Mouse (Mus musculus): ENCODE measurements around the gene H2-M10.6. TPM values are rescaled to one million over a fixed set of nuclear protein-coding genes. Genes with fewer than 3 reads are reported as not detected.

The H2-M10.6 gene
- polyA plus RNA-seq, 1 experiment from 2014 or later, result not detected

DNA sequence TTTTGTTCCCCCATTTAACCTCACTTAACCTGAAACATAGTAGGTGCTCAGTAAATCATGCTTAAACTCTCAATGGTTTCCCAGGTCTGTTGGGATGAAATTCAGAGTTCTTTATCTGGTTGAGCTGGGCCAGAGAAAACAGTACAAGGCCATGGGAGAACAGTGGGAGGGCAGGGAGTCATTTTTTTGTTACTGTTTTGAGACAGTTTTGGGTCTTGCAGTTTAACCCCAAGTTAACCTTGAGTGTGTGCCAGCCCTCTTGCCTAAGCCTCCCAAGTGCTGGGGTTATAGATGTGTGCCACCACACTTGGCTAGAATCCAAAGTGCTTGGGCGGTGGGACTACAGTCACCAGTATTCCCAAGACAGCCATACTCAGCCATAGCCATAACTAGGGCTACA, 32.8 kb downstream of the H2-M10.6 start:
- ATAC-seq (ENCODE audit: low FRiP score, low read depth), result no peak
- no peaks in the 10 kb centered on the region for H3K4me1 ChIP-seq
- 0 out of 2 replicates have a peak, but pooled peaks cover 7% of the 10 kb centered on the region for H3K36me3 ChIP-seq
- no peaks in the 10 kb centered on the region for H3K27me3 ChIP-seq
- no peak overlapping the region for H3K9ac ChIP-seq (replicated peaks)
- H3K4me3 ChIP-seq, result no peak overlapping the region
- WGBS, result 100% methylated on average over 1 of the region's 1 CpGs
- H3K9me3 ChIP-seq, result no peaks in the 10 kb centered on the region
- no peak overlapping the region for H3K4me2 ChIP-seq (replicated peaks)
- H3K27ac ChIP-seq (replicated peaks), result no peak overlapping the region

DNA sequence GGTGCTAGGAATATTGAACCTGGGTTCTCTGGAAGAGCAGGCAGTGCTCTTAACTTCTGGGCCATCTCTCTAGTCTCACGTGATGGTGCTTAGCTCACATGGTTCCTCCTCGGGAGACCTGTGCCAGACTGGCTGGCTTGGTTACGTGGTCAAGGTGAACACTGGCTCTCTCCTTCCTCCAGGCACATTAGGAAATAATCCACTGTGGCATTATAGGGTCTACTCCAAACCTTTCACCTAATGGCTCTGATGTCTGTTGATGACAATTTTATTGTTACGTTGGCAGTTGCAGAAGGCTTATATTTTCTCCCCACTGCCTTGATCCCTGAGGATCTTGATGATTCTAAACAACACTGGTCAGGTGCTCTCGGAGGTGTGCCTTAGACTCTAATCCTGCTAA, 36.9 kb downstream of the H2-M10.6 start:
- H3K4me3 ChIP-seq, result no peak overlapping the region
- 86% methylated on average over 5 of the region's 5 CpGs for WGBS
- no peaks in the 10 kb centered on the region for H3K27me3 ChIP-seq
- no peak overlapping the region for H3K9ac ChIP-seq (replicated peaks)
- no peak overlapping the region for H3K27ac ChIP-seq (replicated peaks)
- no peaks in the 10 kb centered on the region for H3K4me1 ChIP-seq
- H3K36me3 ChIP-seq, result peaks cover 43% of the 10 kb centered on the region
- no peaks in the 10 kb centered on the region for H3K9me3 ChIP-seq
- no peak for ATAC-seq (ENCODE audit: low FRiP score, low read depth)
- H3K4me2 ChIP-seq (replicated peaks), result no peak overlapping the region

DNA sequence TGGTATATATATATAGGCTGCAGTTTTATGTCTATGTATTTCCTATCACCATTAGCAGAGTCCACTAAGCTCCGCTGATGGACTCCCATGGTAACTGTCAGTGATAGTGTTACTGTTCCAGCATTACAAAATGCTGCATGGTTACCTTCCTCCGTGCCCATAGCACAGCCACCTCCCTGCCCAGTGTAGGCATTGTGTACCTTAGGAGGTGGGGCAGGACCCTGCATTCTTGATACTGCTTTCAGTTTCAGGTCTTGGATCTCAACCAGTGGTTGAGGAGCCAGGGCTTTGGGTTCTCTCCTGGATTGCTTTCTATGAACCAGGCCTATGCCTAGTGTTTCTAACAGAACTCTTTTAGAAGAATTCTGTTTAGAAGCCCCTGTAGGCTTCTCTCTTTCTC, 38.0 kb downstream of the H2-M10.6 start:
- Histone ChIP-seq H3K4me3 (no peak overlapping the region), H3K27ac (replicated peaks) (no peak overlapping the region), H3K4me2 (replicated peaks) (no peak overlapping the region), H3K27me3 (no peaks in the 10 kb centered on the region), H3K9me3 (no peaks in the 10 kb centered on the region), H3K36me3 (peaks cover 54% of the 10 kb centered on the region), H3K9ac (replicated peaks) (no peak overlapping the region), H3K4me1 (no peaks in the 10 kb centered on the region)
- WGBS, result 97% methylated on average over 2 of the region's 2 CpGs
- no peak for ATAC-seq (ENCODE audit: low FRiP score, low read depth)

DNA sequence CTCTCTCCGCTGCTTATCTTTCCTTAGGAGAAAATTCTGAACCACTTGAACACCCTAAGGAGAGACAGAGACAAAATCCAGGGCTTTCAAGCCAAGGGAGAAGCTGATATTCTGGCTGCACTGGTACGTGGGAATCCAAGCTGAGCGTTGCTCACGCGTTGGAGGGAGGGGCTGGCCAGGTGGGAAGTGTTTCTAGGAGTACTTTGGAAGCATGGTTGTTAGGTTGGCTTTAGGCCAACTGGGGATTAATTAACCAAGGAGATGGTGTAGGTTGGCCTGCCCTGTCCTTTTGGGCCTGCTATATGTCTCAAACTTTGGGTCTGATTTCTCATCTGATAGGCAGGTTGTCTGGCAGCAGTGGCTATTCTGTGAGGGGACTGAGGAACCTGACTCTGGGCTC, 39.2 kb downstream of the H2-M10.6 start:
- no peak overlapping the region for H3K9ac ChIP-seq (replicated peaks)
- H3K36me3 ChIP-seq, result peaks cover 66% of the 10 kb centered on the region

DNA sequence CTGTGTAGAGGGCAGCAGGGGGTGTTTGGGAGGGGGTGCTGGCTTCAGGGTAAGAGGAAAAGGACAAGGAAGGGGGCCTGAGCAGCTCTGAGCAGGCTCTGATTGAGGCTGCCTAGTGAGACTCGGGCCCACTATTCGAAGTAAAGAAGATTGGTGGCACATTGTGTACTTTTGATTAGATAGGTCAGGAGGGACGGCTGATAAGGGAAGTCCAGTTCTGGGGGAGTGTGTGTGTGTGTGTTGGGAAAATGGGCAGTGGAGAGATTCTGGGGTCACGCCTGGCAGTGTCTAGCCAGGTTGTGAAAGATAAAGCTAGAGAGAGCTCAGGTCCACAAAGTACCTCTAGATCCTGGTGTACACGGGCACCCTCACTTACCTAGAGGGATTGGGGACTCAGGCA, 39.7 kb downstream of the H2-M10.6 start:
- Histone ChIP-seq H3K9ac (replicated peaks) (no peak overlapping the region), H3K4me2 (replicated peaks) (no peak overlapping the region), H3K4me1 (no peaks in the 10 kb centered on the region), H3K27ac (replicated peaks) (no peak overlapping the region), H3K27me3 (no peaks in the 10 kb centered on the region), H3K4me3 (no peak overlapping the region), H3K9me3 (no peaks in the 10 kb centered on the region), H3K36me3 (peaks cover 68% of the 10 kb centered on the region)
- no peak for ATAC-seq (ENCODE audit: low FRiP score, low read depth)
- WGBS, result 96% methylated on average over 5 of the region's 5 CpGs

More for the DNA sequence above, 39.2 kb downstream of the H2-M10.6 start:
- no peaks in the 10 kb centered on the region for H3K27me3 ChIP-seq
- no peaks in the 10 kb centered on the region for H3K4me1 ChIP-seq
- H3K4me2 ChIP-seq (replicated peaks), result no peak overlapping the region
- ATAC-seq (ENCODE audit: low FRiP score, low read depth), result no peak
- WGBS, result 95% methylated on average over 5 of the region's 5 CpGs
- no peaks in the 10 kb centered on the region for H3K9me3 ChIP-seq
- H3K4me3 ChIP-seq, result no peak overlapping the region
- H3K27ac ChIP-seq (replicated peaks), result no peak overlapping the region

DNA sequence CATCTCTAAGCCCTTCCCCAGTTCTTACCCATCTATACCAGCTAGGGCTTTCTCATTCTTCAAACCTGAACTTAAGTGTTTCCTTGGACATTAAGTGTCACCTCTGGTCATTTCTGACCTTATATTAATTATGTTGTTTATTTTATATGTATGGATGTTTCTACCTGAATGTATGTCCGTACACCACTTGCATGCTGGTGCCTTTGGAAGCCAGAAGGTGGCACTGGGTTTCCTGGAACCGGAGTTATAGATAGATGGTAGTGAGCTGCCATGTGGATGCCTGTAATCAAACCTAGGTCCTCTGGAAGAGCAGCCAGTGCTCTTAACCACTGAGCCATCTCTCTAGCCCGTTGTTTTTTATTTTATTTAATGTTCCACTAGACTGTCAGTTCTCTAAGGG, 43.5 kb downstream of the H2-M10.6 start:
- H3K4me1 ChIP-seq, result no peaks in the 10 kb centered on the region
- no peak for ATAC-seq (ENCODE audit: low FRiP score, low read depth)
- no peaks in the 10 kb centered on the region for H3K27me3 ChIP-seq
- WGBS, result 94% methylated on average over 3 of the region's 3 CpGs
- H3K27ac ChIP-seq (replicated peaks), result no peak overlapping the region
- no peak overlapping the region for H3K4me3 ChIP-seq
- no peak overlapping the region for H3K9ac ChIP-seq (replicated peaks)
- H3K9me3 ChIP-seq, result no peaks in the 10 kb centered on the region
- H3K36me3 ChIP-seq, result peaks cover 90% of the 10 kb centered on the region
- no peak overlapping the region for H3K4me2 ChIP-seq (replicated peaks)

DNA sequence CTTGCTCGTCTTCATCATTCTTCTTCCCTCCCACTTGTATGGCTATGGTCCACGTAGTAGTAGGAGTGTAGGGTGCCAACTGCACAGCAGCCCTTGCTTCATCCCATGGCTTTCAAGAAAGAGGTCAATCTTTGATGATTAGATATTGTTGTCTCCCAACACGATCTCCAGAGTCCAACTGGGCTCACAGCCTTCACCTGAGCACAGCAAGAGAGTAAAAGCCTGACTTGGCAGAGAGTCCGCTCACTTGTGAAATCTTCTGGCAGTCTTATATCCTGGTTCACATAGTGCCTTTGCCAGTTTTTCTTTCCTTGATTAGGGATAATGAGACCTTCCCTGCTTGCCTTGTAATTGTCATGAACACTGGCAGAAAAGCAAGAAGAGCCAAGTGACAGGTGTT, 44.3 kb downstream of the H2-M10.6 start:
- H3K4me2 ChIP-seq (replicated peaks), result no peak overlapping the region
- H3K27me3 ChIP-seq, result no peaks in the 10 kb centered on the region
- H3K9ac ChIP-seq (replicated peaks), result no peak overlapping the region
- ATAC-seq (ENCODE audit: low FRiP score, low read depth), result no peak
- no peaks in the 10 kb centered on the region for H3K9me3 ChIP-seq
- WGBS, result 92% methylated on average over 4 of the region's 4 CpGs
- no peak overlapping the region for H3K27ac ChIP-seq (replicated peaks)
- H3K4me3 ChIP-seq, result no peak overlapping the region
- H3K36me3 ChIP-seq, result peaks cover 83% of the 10 kb centered on the region
- H3K4me1 ChIP-seq, result no peaks in the 10 kb centered on the region

DNA sequence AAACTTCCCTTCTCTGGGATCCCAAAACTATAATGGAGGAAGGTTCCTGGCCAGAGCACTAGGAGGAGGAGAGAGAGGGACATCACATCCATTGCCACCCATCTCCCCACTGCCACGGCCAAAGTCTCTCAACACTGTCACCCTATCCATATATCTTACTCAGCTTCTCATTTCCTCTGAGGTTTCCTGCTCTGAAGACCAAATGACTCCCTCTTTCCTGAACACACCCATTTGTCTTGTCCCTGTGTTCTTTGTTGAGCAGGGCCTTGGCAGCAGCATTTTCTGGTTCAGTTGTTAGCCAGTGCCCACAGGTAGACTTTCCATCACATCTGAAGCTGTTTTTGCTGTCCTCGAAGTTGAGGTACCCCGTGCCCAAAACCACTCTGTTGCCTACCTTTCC, 46.2 kb downstream of the H2-M10.6 start:
- Histone ChIP-seq H3K4me2 (replicated peaks) (no peak overlapping the region), H3K27ac (replicated peaks) (no peak overlapping the region), H3K27me3 (no peaks in the 10 kb centered on the region), H3K4me3 (no peak overlapping the region), H3K9ac (replicated peaks) (no peak overlapping the region), H3K4me1 (no peaks in the 10 kb centered on the region), H3K36me3 (peaks cover 63% of the 10 kb centered on the region), H3K9me3 (no peaks in the 10 kb centered on the region)
- ATAC-seq (ENCODE audit: low FRiP score, low read depth), result no peak
- 90% methylated on average over 3 of the region's 3 CpGs for WGBS

DNA sequence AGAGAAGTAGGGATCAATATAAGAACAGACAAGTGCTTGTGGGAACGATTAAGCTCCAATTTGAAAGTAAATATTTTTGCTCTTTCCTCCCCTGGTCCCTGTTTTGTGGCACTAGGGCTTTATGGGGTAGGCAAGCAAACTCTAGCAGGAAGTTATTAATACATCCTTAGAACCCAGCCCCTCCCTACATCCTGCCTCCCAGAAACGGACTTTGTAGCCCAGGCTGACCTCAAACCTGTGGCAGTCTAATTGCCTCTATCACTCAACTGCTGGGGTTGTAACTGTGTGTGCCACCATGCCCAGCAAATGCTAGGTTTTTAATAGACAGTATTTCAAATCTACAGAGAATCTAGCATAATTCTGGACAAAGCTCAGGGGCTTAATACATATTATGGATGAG, 49.7 kb downstream of the H2-M10.6 start:
- Histone ChIP-seq H3K9ac (replicated peaks) (no peak overlapping the region), H3K27ac (replicated peaks) (no peak overlapping the region), H3K36me3 (peaks cover 28% of the 10 kb centered on the region), H3K27me3 (peaks cover 9% of the 10 kb centered on the region), H3K9me3 (no peaks in the 10 kb centered on the region), H3K4me1 (no peaks in the 10 kb centered on the region; the same call in 1 of the 2 replicates), H3K4me2 (replicated peaks) (no peak overlapping the region), H3K4me3 (no peak overlapping the region)
- no peak for ATAC-seq (ENCODE audit: low FRiP score, low read depth)
- whole genome bisulfite sequencing, result 62% methylated on average over 2 of the region's 2 CpGs

Other genes with a start within 250 kb of the H2-M10.6 start
- not detected in 2 replicates for gene H2-M9, start 169.5 kb upstream of the H2-M10.6 start, polyA plus RNA-seq (2016; fragmentation: Nextera tagmentation; extraction: Ambion mirVana)
- gene H2-M1, start 140.0 kb upstream of the H2-M10.6 start, polyA plus RNA-seq (2016; fragmentation: Nextera tagmentation; extraction: Ambion mirVana), result not detected in 2 replicates
- gene H2-M10.5, start 39.3 kb upstream of the H2-M10.6 start, polyA plus RNA-seq (2016; fragmentation: Nextera tagmentation; extraction: Ambion mirVana), result not detected in 2 replicates
- gene Trim26, start 25.0 kb downstream of the H2-M10.6 start, polyA plus RNA-seq (2016; fragmentation: Nextera tagmentation; extraction: Ambion mirVana), result 48.9 and 49.0 TPM in 2 replicates
- 0.21 and 0.56 TPM in 2 replicates for gene Trim15, start 55.0 kb downstream of the H2-M10.6 start, polyA plus RNA-seq (2016; fragmentation: Nextera tagmentation; extraction: Ambion mirVana)
- 6.2 and 7.3 TPM in 2 replicates for gene Trim10, start 57.4 kb downstream of the H2-M10.6 start, polyA plus RNA-seq (2016; fragmentation: Nextera tagmentation; extraction: Ambion mirVana)
- gene Trim40, start 78.0 kb downstream of the H2-M10.6 start, polyA plus RNA-seq (2016; fragmentation: Nextera tagmentation; extraction: Ambion mirVana), result not detected in 2 replicates
- gene Trim31, start 85.9 kb downstream of the H2-M10.6 start, polyA plus RNA-seq (2016; fragmentation: Nextera tagmentation; extraction: Ambion mirVana), result not detected in 2 replicates
- gene Rnf39, start 130.7 kb downstream of the H2-M10.6 start, polyA plus RNA-seq (2016; fragmentation: Nextera tagmentation; extraction: Ambion mirVana), result 0.63 TPM in 2 replicates
- gene Ppp1r11, start 139.6 kb downstream of the H2-M10.6 start, polyA plus RNA-seq (2016; fragmentation: Nextera tagmentation; extraction: Ambion mirVana), result 143 and 153 TPM in 2 replicates
- gene Znrd1, start 146.4 kb downstream of the H2-M10.6 start, polyA plus RNA-seq (2016; fragmentation: Nextera tagmentation; extraction: Ambion mirVana), result 75.9 and 78.4 TPM in 2 replicates
- 7.3 and 7.6 TPM in 2 replicates for gene Znrd1as, start 146.4 kb downstream of the H2-M10.6 start, polyA plus RNA-seq (2016; fragmentation: Nextera tagmentation; extraction: Ambion mirVana)
- gene 2410137M14Rik, start 169.1 kb downstream of the H2-M10.6 start, polyA plus RNA-seq (2016; fragmentation: Nextera tagmentation; extraction: Ambion mirVana), result 0.28 and 0.37 TPM in 2 replicates
- gene H2-M5, start 177.4 kb downstream of the H2-M10.6 start, polyA plus RNA-seq (2016; fragmentation: Nextera tagmentation; extraction: Ambion mirVana), result 2.4 and 2.9 TPM in 2 replicates
- gene Zfp57, start 189.0 kb downstream of the H2-M10.6 start, polyA plus RNA-seq (2016; fragmentation: Nextera tagmentation; extraction: Ambion mirVana), result 175 and 190 TPM in 2 replicates
- gene Mog, start 211.2 kb downstream of the H2-M10.6 start, polyA plus RNA-seq (2016; fragmentation: Nextera tagmentation; extraction: Ambion mirVana), result 0.68 and 0.96 TPM in 2 replicates
- gene Gabbr1, start 233.8 kb downstream of the H2-M10.6 start, polyA plus RNA-seq (2016; fragmentation: Nextera tagmentation; extraction: Ambion mirVana), result 33.4 and 35.9 TPM in 2 replicates